Mouse (Mus musculus): ENCODE results near the gene Zbtb43.

GRCm38 (mm10) chr2:33400541-33400940 lies 67.8 kb downstream of the Zbtb43 start:
- TF ChIP-seq CTCF (IDR thresholded peaks at IDR 0.05; ENCODE audit: insufficient read depth, low read length) (no peak), POLR2A (IDR thresholded peaks at IDR 0.05; ENCODE audit: borderline replicate concordance, extremely low read depth, low read depth, low read length) (no peak)
